Mouse (Mus musculus): ENCODE results near the gene Vmn1r73. TPM values are rescaled to one million over a fixed set of nuclear protein-coding genes. Genes with fewer than 3 reads are reported as not detected.

Vmn1r73 gene
- polyA plus RNA-seq (2014; fragmentation: Nextera tagmentation; extraction: Ambion mirVana): not detected in 2 replicates

DNA sequence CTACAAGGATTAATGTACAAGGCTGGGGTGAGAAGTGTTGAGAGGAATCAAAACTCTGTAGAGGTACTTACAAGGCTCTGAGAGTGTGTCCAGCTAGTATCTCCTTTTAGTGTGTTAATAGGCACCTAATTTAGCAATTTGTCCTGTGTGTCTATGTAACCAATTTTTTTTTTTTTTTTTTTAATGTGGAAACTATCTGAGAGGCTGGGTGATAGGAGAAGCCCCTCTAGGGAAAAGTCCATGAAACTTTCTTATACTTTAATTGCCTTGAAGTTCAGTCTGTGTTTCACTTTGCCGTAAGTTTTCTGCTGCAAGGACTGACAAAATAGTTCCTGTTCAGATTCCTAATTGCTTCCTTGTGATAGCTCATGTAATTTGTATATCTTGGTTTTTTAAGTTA lies at the start of gene Vmn1r73:
Gene Vmn1r73, plus strand, starts transcription at position 301 of the 400 bp plus-strand sequence.
- no peak within 1 kb of the TSS for H3K9ac ChIP-seq (ENCODE audit: low read depth, low read length)
- H3K4me2 ChIP-seq (replicated peaks; ENCODE audit: low read depth, low read length): no peak within 1 kb of the TSS
- H3K4me3 ChIP-seq (ENCODE audit: low read depth, low read length): no peak within 1 kb of the TSS
- H3K9me3 ChIP-seq (ENCODE audit: control insufficient read depth, low read length): 0 out of 2 replicates have a peak, but pooled peaks cover 2% of the 10 kb centered on the region
- ATAC-seq (ENCODE audit: low FRiP score) (no peak), DNase-seq (ENCODE audit: low spot score) (no peak)
- 90% methylated on average over 1 of the region's 1 CpGs for WGBS
- H3K27me3 ChIP-seq (ENCODE audit: control insufficient read depth, insufficient read depth, low read length): no peaks in the 10 kb centered on the region
- H3K4me1 ChIP-seq (replicated peaks; ENCODE audit: control insufficient read depth, insufficient read depth, low read length): no peaks in the 10 kb centered on the region
- H3K36me3 ChIP-seq (ENCODE audit: control insufficient read depth, insufficient read depth, low read length): no peaks in the 10 kb centered on the region
- no peak within 1 kb of the TSS for H3K27ac ChIP-seq (ENCODE audit: low read depth, low read length)

Other genes starting within 250 kb of the Vmn1r73 start
- not detected in 2 replicates for gene Zscan4-ps2, start 216.0 kb upstream of the Vmn1r73 start, polyA plus RNA-seq (2014; fragmentation: Nextera tagmentation; extraction: Ambion mirVana)
- not detected in 2 replicates for gene Zscan4-ps3, start 121.0 kb upstream of the Vmn1r73 start, polyA plus RNA-seq (2014; fragmentation: Nextera tagmentation; extraction: Ambion mirVana)
- gene Vmn1r72, start 50.1 kb upstream of the Vmn1r73 start, polyA plus RNA-seq (2014; fragmentation: Nextera tagmentation; extraction: Ambion mirVana): not detected in 2 replicates
- gene Vmn1r74, start 103.7 kb downstream of the Vmn1r73 start, polyA plus RNA-seq (2014; fragmentation: Nextera tagmentation; extraction: Ambion mirVana): not detected in 2 replicates
- gene Vmn1r75, start 144.4 kb downstream of the Vmn1r73 start, polyA plus RNA-seq (2014; fragmentation: Nextera tagmentation; extraction: Ambion mirVana): not detected in 2 replicates
- gene Vmn1r76, start 207.9 kb downstream of the Vmn1r73 start, polyA plus RNA-seq (2014; fragmentation: Nextera tagmentation; extraction: Ambion mirVana): not detected in 2 replicates